Mouse (Mus musculus) C2C12 (cell line): ENCODE results near the gene Aph1a. TPM values are rescaled to one million over a fixed set of nuclear protein-coding genes. Genes with fewer than 3 reads are reported as not detected.

Experiments used
- H3K27me3 ChIP-seq: one replicate; pipeline ENCODE4 v1.6.1; 2011; ENCODE audit not compliant: control insufficient read depth, insufficient read depth, insufficient read length
- H3K36me3 ChIP-seq: one replicate; pipeline ENCODE4 v1.6.1; 2011; ENCODE audit not compliant: control insufficient read depth, insufficient read depth
- H3K4me3 ChIP-seq: one replicate; pipeline ENCODE4 v1.5.1; 2011; ENCODE audit warnings: mild to moderate bottlenecking, control low read depth; ENCODE audit not compliant: poor library complexity, insufficient read depth, severe bottlenecking
- H3K79me2 ChIP-seq: one replicate; pipeline ENCODE4 v1.6.1; 2011; ENCODE audit not compliant: control insufficient read depth, insufficient read depth
- H3K79me3 ChIP-seq: one replicate; pipeline ENCODE4 v1.6.1; 2011; ENCODE audit warnings: low read depth, control low read depth
- H3ac ChIP-seq: one replicate; pipeline ENCODE3; 2011; ENCODE audit warnings: low read depth; ENCODE audit not compliant: control insufficient read depth, insufficient read length
- CEBPB ChIP-seq: IDR thresholded peaks from one replicate; pipeline ENCODE4 v1.6.1; 2011; ENCODE audit warnings: low read depth, mild to moderate bottlenecking, control low read depth, moderate library complexity
- CTCF ChIP-seq: IDR thresholded peaks from one replicate; pipeline ENCODE4 v1.5.1; 2011; ENCODE audit not compliant: control insufficient read depth, insufficient read depth, insufficient read length
- FOSL1 ChIP-seq: IDR thresholded peaks from one replicate; pipeline ENCODE4 v1.8.0; 2011; ENCODE audit warnings: mild to moderate bottlenecking, low read length; ENCODE audit not compliant: poor library complexity, insufficient read depth, severe bottlenecking
- MAX ChIP-seq: IDR thresholded peaks from one replicate; pipeline ENCODE4 v1.6.1; 2011; ENCODE audit warnings: mild to moderate bottlenecking, control low read depth
- MYOD1 ChIP-seq: IDR thresholded peaks from one replicate; pipeline ENCODE4 v1.6.1; 2011; ENCODE audit warnings: low read depth; ENCODE audit not compliant: control insufficient read depth, insufficient read length
- MYOG ChIP-seq: IDR thresholded peaks from one replicate; pipeline ENCODE4 v1.6.1; 2011; ENCODE audit not compliant: control insufficient read depth, insufficient read length; ENCODE audit errors: extremely low read depth
- USF1 ChIP-seq: IDR thresholded peaks from one replicate; pipeline ENCODE4 v1.6.1; 2011; ENCODE audit warnings: low read depth, mild to moderate bottlenecking, control low read depth, moderate library complexity
- polyA plus RNA-seq: library from polyadenylated mRNA; unstranded; fragments of >200 nt; fragmentation: generic; extraction: Trizol; gene quantifications from one replicate; pipeline ENCODE4 v1.2.1, GENCODE M21; 2012; ENCODE audit warnings: missing spikeins

The Aph1a gene
- polyA plus RNA-seq, 1 experiment = 79.0 TPM

- TF ChIP-seq MYOG = no peak
- TF ChIP-seq CTCF = no peak
- TF ChIP-seq FOSL1 = no peak
- no peak for TF ChIP-seq CEBPB
- no peak for TF ChIP-seq MAX
- no peaks in the 10 kb centered on the region for H3K27me3 ChIP-seq
Measured at GRCm38 (mm10) chr3:95924185-95924584, 30.4 kb downstream of the Aph1a start.

GRCm38 (mm10) chr3:95925087-95925486 is 31.3 kb downstream of the Aph1a start:
- Histone ChIP-seq H3ac (no peak overlapping the region), H3K27me3 (no peaks in the 10 kb centered on the region), H3K36me3 (no peaks in the 10 kb centered on the region), H3K79me2 (peaks cover 10% of the 10 kb centered on the region), H3K79me3 (peaks cover 8% of the 10 kb centered on the region), H3K4me3 (no peak overlapping the region)
- TF ChIP-seq MYOG (no peak), USF1 (no peak), CTCF (no peak), FOSL1 (no peak), MYOD1 (no peak), CEBPB (no peak), MAX (no peak)

More at GRCm38 (mm10) chr3:95924185-95924584, 30.4 kb downstream of the Aph1a start:
- H3K79me3 ChIP-seq = peaks cover under 1% of the 10 kb centered on the region
- H3K36me3 ChIP-seq = no peaks in the 10 kb centered on the region
- no peak overlapping the region for H3ac ChIP-seq
- H3K4me3 ChIP-seq = no peak overlapping the region
- peaks cover under 1% of the 10 kb centered on the region for H3K79me2 ChIP-seq

- H3K27me3 ChIP-seq = no peaks in the 10 kb centered on the region
- H3K79me3 ChIP-seq = peaks cover 37% of the 10 kb centered on the region
- TF ChIP-seq MAX (no peak), USF1 (no peak), MYOG (no peak), CTCF (no peak), CEBPB (no peak), MYOD1 (no peak), FOSL1 (no peak)
- H3K79me2 ChIP-seq = peaks cover 42% of the 10 kb centered on the region
- peak overlapping the region; percentile 73 for H3ac ChIP-seq
- H3K4me3 ChIP-seq = peak overlapping the region; percentile 26
- H3K36me3 ChIP-seq = peaks cover 5% of the 10 kb centered on the region
Measured at GRCm38 (mm10) chr3:95928261-95928657, 34.5 kb downstream of the Aph1a start.

- Histone ChIP-seq H3K79me2 (peaks cover 48% of the 10 kb centered on the region), H3K27me3 (no peaks in the 10 kb centered on the region), H3K36me3 (peaks cover 11% of the 10 kb centered on the region), H3K4me3 (peak within 1 kb of the TSS; percentile 95), H3ac (peak within 1 kb of the TSS; percentile 96), H3K79me3 (peaks cover 43% of the 10 kb centered on the region)
- TF ChIP-seq CEBPB = no peak
- peak; percentile 4 for TF ChIP-seq MAX
- TF ChIP-seq CTCF = no peak
- TF ChIP-seq FOSL1 = no peak
- no peak for TF ChIP-seq MYOD1
- TF ChIP-seq MYOG = no peak
Measured at GRCm38 (mm10) chr3:95928658-95929503, 35.1 kb downstream of the Aph1a start, which contains the start of gene Anp32e. Anp32e (plus strand) TSS chr3:95929246.

GRCm38 (mm10) chr3:95929581-95930470 is 36.1 kb downstream of the Aph1a start:
- Histone ChIP-seq H3K27me3 (no peaks in the 10 kb centered on the region), H3ac (peak overlapping the region; percentile 96), H3K4me3 (peak overlapping the region; percentile 95), H3K36me3 (peaks cover 21% of the 10 kb centered on the region), H3K79me2 (peaks cover 57% of the 10 kb centered on the region), H3K79me3 (peaks cover 50% of the 10 kb centered on the region)
- no peak for TF ChIP-seq CEBPB
- no peak for TF ChIP-seq MYOG
- no peak for TF ChIP-seq USF1
- no peak for TF ChIP-seq CTCF
- no peak for TF ChIP-seq FOSL1
- TF ChIP-seq MYOD1 = no peak
- no peak for TF ChIP-seq MAX
